Mouse (Mus musculus) gastrocnemius, postnatal 14 days (tissue): ENCODE measurements at regions not wholly inside any gene's neighbourhood (a gene's known extent, or its start where the extent isn't known, plus 50 kb on each side); places are given as distances from the start of the nearest gene placed in this dataset.

Experiments
- DNase-seq: peaks from one replicate; pipeline ENCODE4 v3.0.0; 2021; ENCODE audit warnings: mixed read lengths
- intact Hi-C: fragments of 180-260 bp; cut with DNase I; formaldehyde crosslinking; loops from one replicate; pipeline ENCODE4 v1.15.1; 2025; ENCODE audit warnings: low total_unique reads

DNA sequence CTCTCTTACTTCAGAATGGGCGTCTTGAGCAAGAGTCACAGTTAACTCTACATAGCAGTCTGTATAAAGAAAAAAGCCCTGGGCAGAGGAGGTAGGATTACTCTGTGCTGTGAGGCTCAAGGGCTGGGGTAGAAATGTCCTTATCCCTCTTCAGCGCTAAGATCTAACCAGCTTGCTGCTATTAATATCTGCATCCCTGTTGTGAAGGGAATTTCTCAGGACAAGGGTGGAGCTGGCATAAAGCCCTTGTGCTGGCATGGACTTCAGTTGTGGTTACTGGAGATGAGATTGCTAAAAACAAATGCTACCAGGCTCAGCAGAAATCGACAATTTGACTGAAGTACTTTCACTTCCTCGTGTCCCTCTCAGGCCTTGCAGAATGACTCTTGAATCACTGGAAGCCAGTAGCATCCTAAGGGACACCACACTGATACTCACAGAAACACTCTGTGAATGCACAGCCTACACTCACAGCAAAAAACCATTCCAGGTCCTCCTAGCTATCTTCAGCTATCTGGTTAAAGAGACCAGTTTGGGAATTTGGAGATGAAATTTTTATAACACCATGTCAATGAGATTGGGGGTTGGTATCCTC, 185.1 kb upstream of the B3gat1 start:
- peak; percentile 28 for DNase-seq

DNA sequence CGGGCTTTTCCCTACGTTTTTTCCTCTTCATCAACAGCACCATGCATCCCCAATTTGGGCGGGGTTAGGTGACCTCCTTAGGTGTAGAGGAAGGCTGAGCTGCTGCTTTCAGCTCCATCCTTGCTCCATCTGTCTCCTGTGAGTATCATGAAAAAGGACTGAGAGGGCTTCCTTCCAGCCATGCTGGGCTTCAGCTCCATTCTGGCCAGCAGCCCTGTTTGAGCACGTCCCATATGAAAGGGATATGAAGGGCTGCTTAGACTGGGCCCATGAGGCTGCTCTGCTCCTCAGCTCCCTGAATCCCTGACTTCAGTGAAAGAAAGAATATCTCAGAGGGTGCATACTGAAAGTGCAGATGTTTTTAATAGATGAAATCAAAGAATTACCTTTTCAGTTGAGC, 184.4 kb upstream of the B3gat1 start:
- no peak for DNase-seq
- intact Hi-C loops = no loop called here

More for the DNA sequence above, 185.1 kb upstream of the B3gat1 start:
- intact Hi-C loops = no loop called here

- intact Hi-C loops = no loop called here
- no peak for DNase-seq
Measured at GRCm38 (mm10) chr9:26549551-26549950, 184.0 kb upstream of the B3gat1 start.

DNA sequence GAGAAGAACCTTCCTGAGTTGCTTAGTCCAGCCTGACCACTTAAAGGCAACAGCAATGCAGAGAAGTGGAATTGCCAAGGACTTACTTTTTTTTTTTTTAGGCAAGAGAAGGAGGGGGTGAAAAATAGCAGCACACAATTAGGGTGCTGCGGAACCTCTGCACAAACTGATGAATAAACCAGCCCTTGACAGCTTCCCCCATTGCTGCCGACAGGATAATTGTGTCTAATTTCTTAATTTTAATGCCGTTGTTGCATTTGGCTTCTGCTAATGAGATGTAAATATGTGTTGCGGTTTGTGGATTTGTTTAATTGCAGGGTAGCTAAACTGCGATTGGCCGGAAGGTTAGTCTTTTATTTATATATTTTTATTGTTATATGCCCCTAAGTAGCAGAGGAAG, 157.5 kb upstream of the B3gat1 start:
- no peak for DNase-seq
- intact Hi-C loops = no loop called here

- intact Hi-C loops = no loop called here
- no peak for DNase-seq
Measured at GRCm38 (mm10) chr9:26601979-26602378, 131.5 kb upstream of the B3gat1 start.

DNA sequence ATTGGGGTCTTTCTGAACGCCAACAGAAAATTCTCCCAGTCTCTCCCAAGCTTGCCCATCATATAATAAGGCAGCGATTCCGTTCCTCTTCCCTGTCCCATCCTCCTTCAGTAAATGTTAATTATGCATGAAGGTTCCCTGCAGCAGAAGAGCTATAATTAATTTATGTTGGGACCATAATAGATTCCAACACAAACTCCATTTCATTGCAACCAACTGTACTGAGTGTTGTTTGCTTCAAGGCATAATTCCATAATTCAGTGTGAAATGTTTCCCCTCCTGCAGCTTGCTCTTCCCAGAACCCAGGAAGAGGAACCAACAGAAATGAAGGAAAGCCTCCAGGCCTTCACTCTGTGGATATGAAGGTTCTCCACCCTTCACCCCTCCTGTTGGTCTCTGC, 129.0 kb upstream of the B3gat1 start:
- DNase-seq = no peak
- intact Hi-C loops = no loop called here

- DNase-seq = no peak
- intact Hi-C loops = no loop called here
Measured at GRCm38 (mm10) chr9:26611711-26612437, 121.7 kb upstream of the B3gat1 start.

DNA sequence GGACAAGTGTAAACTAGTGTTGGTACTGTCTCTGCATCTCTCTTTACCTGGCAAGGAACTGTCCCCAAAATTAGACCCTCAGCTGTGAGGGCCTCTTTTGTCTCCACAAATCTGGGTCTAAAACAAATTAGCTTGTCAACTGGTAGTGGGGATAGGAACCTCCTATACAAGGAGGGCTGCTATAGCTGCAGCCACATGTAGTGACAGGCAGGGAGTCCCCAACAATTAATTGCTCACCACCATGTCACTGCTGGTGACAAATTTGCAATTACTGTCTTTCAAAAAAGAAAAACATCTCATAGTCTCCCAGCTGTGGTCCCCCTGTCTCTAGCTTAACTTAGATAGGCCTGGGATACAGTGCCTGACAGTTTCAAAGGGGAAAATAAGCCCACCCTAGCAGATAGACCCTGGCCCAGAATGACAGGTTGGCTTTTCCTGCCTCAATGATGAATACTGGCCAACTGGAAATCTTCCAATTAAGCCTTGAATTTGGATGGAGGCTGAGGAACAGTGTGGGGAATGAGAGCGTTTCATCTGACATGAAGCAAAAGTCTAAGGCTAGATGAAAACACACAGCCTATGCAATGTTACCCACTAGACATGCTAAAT, 110.6 kb upstream of the B3gat1 start:
- DNase-seq = no peak
- intact Hi-C loops = no loop called here

DNA sequence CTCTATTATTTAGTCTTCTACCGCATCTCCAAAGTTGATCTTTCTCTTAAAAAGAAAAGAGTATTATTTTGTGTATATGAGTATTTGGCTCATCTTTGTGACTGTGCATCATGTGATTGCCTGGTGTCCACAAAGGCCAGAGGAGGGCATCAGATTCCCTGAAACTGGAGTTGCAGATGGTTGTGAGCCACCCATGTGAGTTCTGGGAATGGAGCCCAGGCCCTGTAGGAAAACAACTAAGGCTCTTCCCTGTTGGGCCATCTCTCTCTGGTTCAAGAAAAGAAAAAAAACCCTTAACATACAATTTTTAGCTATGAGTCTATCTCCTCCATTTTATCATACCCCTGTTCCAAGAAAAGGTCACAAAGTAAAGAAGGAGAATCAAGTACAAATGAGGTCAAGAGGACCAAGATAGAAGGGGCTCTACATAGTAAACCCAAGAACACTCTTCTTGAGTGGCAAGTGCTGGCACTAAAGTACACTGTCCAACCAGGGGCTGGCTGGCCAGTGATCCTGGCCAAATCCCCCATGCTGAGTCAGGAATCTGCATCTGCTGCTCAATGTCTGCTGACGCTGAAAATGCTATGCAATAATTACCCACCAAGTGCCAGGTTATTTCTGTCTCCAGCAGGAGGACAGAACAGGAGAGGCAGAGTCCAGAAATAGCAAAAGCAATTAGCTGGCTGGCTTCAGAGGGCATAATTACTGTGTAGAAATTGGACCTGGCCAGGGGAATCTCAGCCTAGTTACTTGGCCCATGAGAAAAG, 108.2 kb upstream of the B3gat1 start:
- intact Hi-C loops = no loop called here
- DNase-seq = peak; percentile 65

DNA sequence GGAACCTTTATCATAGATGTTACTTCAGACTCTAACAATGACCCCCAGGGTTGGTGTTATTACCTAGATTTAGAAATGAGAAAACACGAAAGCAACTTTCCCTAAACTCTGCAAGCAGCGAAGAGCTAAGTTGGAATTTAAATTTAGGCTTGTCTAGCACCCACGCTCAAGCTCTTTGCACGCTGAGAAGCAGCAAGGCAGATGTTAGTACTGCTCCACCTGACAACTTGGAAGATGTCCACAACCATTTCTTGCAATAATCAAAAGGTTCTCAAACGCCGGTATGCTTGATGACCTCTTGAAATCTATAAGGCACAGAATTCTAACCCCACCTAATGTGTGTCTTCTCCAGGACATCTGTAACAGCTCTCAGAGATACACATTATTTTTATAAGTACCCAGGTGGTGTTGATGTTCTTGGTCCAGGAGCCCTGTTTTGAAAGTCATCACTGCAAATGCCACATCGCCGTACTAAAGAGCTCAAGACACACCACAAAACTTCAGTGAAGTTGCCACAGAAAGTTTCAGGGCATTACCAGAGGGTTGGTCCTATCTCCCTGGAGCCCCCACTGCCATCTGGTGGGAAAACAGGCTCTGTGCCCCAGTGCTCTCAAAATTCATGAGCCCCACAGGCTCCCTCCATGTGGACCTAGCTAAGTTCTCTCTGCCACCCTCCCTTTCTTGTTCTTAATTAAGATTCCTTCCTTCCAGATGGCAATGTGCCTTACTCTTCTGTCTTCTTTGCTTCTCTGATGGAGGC, 100.5 kb upstream of the B3gat1 start:
- DNase-seq = no peak
- intact Hi-C loops = no loop called here

DNA sequence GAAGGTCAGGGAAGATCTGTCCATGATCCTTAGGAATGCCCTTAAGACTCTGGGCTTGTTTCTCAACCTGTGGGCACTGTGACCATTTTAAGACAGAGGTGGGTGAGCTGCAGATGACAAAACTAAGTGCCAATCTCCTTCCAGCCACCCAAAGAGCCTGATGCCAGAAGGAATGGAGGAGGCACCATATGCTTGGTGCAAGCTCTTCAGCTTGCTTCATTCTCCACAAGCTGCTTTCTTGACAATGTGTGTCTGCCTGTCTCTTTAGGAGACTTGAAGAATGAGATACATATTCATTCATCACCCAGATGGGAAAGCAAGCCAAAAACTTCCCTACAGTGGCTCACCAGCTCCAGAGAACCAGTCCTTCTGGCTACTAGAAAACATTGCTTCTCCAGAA, 98.3 kb upstream of the B3gat1 start:
- no peak for DNase-seq
- intact Hi-C loops = no loop called here

DNA sequence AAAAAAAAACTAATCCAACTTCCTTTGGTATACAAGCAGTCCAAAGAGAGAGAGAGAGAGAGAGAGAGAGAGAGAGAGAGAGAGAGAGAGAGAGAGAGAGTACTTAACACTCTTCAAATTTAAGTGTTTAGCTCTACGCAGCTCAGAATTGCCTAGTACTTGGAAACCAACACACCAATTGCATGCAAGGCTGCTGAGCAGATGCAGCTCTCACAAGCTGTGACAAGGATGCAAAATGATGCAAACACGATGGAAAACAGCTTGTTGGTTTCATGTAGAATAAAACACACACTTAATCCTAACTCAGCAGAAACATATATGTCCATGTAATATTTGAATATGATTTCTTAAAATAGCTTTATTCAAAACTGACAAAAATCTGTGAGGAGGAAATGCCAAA, 94.9 kb upstream of the B3gat1 start:
- no peak for DNase-seq
- intact Hi-C loops = no loop called here

DNA sequence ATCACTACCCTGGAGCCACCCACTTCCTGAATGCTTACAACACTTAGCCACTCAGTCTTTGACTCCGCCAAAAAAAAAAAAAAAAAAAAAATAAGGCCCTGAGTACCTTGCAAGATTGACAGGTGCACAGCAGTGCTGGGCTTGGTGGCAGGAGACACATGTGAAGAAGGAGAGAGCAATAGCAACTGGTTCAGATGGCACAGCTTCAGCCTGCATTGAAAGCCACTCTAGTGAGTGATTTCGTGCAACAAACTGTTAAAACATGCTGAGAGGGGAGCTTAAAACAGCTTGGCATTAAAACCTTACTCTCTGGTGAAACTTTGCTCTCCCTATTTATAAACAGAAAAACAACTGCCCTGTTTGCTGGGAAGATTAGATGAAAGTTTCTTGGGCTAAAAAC, 91.2 kb upstream of the B3gat1 start:
- DNase-seq = no peak
- intact Hi-C loops = no loop called here

GRCm38 (mm10) chr9:26642831-26643230, 90.7 kb upstream of the B3gat1 start:
- intact Hi-C loops = no loop called here
- no peak for DNase-seq

DNA sequence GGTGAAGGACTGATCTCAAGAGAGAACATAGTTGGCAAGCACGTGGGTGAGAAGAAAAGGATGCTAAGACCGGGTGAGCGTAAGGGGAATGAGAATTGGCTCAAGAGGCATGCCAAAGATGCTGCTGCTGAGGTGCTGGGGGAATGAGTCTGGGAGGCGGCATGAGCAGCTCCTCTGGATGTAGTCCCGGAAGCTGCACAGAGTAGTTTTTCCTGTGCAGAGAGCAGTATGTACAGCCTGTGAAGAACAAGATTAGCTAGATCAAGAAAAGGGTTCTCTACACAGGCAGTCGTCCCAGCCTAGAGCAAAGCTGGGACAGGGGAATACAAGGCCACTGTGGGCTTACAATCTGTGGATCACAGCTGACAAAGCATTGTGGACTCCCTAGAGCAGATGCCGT, 84.0 kb upstream of the B3gat1 start:
- intact Hi-C loops = no loop called here
- DNase-seq = no peak

DNA sequence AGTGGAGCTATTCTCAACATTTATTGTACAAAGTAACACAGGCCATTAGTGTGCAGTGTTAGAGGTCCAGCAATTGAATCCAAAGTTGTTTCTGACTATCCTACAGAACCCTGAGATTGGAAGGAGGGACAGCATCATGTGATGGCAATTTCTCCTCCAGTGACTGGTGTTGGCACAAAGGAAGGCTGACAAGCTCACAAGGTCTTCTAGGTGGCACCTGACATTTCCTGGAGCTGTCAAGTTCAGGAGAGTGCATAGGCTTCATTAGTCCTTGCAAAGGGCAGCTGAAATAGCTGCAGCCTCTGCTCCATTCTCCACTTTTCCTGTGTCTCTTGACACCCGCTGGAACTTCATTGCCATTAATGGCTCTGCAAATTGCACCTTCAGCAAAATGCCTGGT, 80.6 kb upstream of the B3gat1 start:
- DNase-seq = no peak
- intact Hi-C loops = no loop called here

DNA sequence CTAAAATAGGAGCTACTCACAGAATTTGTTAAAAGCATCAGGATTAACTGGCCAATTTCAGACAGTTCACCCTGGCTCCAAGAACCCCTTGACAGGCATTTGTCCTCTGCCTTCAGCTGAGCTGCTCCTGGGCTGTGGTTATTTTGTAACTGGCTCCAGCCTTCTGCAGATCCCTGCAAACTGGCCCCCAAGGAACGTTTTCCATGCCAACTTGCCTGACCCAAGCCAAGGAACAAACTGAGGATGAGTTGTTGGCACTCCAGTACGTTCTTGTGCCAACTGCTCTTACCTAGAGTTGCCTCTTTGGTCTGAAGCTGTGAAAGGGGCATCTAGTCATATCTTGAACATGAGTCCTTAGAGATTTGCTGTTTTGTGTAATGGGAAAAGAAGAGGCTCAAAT, 74.2 kb upstream of the B3gat1 start:
- intact Hi-C loops = no loop called here
- no peak for DNase-seq

GRCm38 (mm10) chr9:26663544-26663943, 70.0 kb upstream of the B3gat1 start:
- DNase-seq = no peak

DNA sequence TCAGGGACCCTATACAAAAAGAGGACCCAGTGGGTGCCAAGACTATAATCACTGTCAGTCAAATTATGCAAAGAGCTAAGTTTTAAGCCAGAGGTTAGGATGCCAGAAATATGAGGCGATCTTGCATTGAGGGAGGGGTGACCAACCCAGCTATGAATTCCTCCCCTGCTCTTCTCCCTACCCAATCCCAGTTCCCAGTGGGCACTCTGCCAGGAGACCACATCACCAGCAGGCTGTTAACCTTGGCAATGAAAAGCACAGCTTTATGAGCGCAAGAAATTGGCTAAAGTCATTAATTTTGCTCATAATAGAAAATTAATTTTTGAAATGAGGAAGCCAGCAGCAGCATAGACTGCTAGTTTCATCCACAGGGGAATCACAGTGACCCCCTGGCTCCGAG, 65.7 kb upstream of the B3gat1 start:
- DNase-seq = peak; percentile 8
- intact Hi-C loops = no loop called here

More at GRCm38 (mm10) chr9:26663544-26663943, 70.0 kb upstream of the B3gat1 start:
- intact Hi-C loops = no loop called here
